Mouse (Mus musculus) C2C12 (cell line): ENCODE measurements around the gene Dock3.

Source experiments
- CEBPB ChIP-seq: IDR thresholded peaks from one replicate; pipeline ENCODE4 v1.6.1; 2011; ENCODE audit warnings: low read depth, mild to moderate bottlenecking, control low read depth, moderate library complexity
- CTCF ChIP-seq: IDR thresholded peaks from one replicate; pipeline ENCODE4 v1.5.1; 2011; ENCODE audit not compliant: control insufficient read depth, insufficient read depth, insufficient read length
- FOSL1 ChIP-seq: IDR thresholded peaks from one replicate; pipeline ENCODE4 v1.8.0; 2011; ENCODE audit warnings: mild to moderate bottlenecking, low read length; ENCODE audit not compliant: poor library complexity, insufficient read depth, severe bottlenecking
- MAX ChIP-seq: IDR thresholded peaks from one replicate; pipeline ENCODE4 v1.6.1; 2011; ENCODE audit warnings: mild to moderate bottlenecking, control low read depth
- MYOD1 ChIP-seq: IDR thresholded peaks from one replicate; pipeline ENCODE4 v1.6.1; 2011; ENCODE audit warnings: low read depth; ENCODE audit not compliant: control insufficient read depth, insufficient read length
- MYOG ChIP-seq: IDR thresholded peaks from one replicate; pipeline ENCODE4 v1.6.1; 2011; ENCODE audit not compliant: control insufficient read depth, insufficient read length; ENCODE audit errors: extremely low read depth
- USF1 ChIP-seq: IDR thresholded peaks from one replicate; pipeline ENCODE4 v1.6.1; 2011; ENCODE audit warnings: low read depth, mild to moderate bottlenecking, control low read depth, moderate library complexity

DNA sequence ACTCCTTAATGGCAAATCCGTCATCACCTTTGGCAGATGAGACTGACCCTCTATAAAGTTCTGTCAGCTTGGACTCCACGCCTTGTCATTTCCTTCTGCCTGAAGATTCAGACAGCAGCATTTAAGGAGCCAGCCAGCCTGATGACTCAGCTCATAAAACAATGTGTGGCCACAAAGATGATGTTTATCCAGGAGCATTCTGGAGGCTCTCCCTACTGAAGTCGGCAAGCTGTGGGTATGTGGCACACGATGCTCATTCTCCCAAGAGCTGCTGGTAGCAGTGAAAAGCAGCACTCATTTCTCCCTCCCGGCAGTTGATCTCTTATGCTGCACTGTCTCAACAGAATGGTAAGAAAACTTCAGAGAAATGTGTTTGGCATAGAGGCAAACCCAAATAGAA lies 3.6 kb upstream of the Dock3 start:
- TF ChIP-seq CTCF (no peak), MYOD1 (peak; percentile 40), USF1 (no peak), MYOG (no peak), MAX (peak; percentile 72), CEBPB (no peak), FOSL1 (peak; percentile 62)
